Mouse (Mus musculus) stomach, embryonic 14.5 days (tissue): ENCODE data around the gene Litaf. TPM values are rescaled to one million over a fixed set of nuclear protein-coding genes. Genes with fewer than 3 reads are reported as not detected.

Experiments used
- ATAC-seq: fragments of 200-750 bp; cut with Nextera tagmentation; 2 replicates; pipeline ENCODE4 v1.8.0; 2017; ENCODE audit warnings: low read depth, moderate TSS enrichment; ENCODE audit not compliant: insufficient number of reproducible peaks, insufficient read depth, low FRiP score
- H3K27ac ChIP-seq: fragments of 300-500 bp; sonication (generic); 2 replicates; pipeline ENCODE4 v1.5.1; 2014; ENCODE audit warnings: mild to moderate bottlenecking, low read length, moderate library complexity, mixed read lengths
- H3K27me3 ChIP-seq: fragments of 300-500 bp; sonication (generic); 2 replicates; pipeline ENCODE4 v1.6.1; 2014; ENCODE audit warnings: low read length, control low read depth, mixed read lengths; ENCODE audit not compliant: control insufficient read depth, insufficient read depth
- H3K36me3 ChIP-seq: fragments of 300-500 bp; sonication (generic); 2 replicates; pipeline ENCODE4 v1.6.1; 2014; ENCODE audit warnings: mild to moderate bottlenecking, control low read depth, low read length, moderate library complexity, mixed read lengths; ENCODE audit not compliant: control insufficient read depth, insufficient read depth
- H3K4me1 ChIP-seq: fragments of 300-500 bp; sonication (generic); 2 replicates; pipeline ENCODE4 v1.6.1; 2014; ENCODE audit warnings: low read length, control low read depth, mixed read lengths; ENCODE audit not compliant: control insufficient read depth, insufficient read depth
- H3K4me2 ChIP-seq: fragments of 300-500 bp; sonication (generic); replicated peaks from 2 replicates; pipeline ENCODE4 v1.6.1; 2014; ENCODE audit warnings: low read depth, low read length, control low read depth
- H3K4me3 ChIP-seq: fragments of 300-500 bp; sonication (generic); 2 replicates; pipeline ENCODE4 v1.5.1; 2014; ENCODE audit warnings: low read depth, low read length, control low read depth
- H3K9ac ChIP-seq: fragments of 300-500 bp; sonication (generic); replicated peaks from 2 replicates; pipeline ENCODE4 v1.6.1; 2014; ENCODE audit warnings: low read depth, mild to moderate bottlenecking, control low read depth, low read length, moderate library complexity, mixed read lengths
- H3K9me3 ChIP-seq: fragments of 300-500 bp; sonication (generic); 2 replicates; pipeline ENCODE4 v1.6.1; 2016; ENCODE audit warnings: low read depth, low read length, control low read depth; ENCODE audit not compliant: control insufficient read depth
- WGBS: fragments of 180-500 bp; shearing (Covaris S2); extraction: QIAGEN DNeasy Blood & Tissue Kit; methylation state at CpG from one replicate; pipeline ENCODE4 v1.1.7; 2014; 5-methylcytosine and 5-hydroxymethylcytosine counted together
- polyA plus RNA-seq: library from polyadenylated mRNA; unstranded; fragments of >200 nt; fragmentation: Nextera tagmentation; extraction: Ambion mirVana; gene quantifications from 2 replicates; pipeline ENCODE4 v1.2.1, GENCODE M21; 2014

The Litaf gene
- polyA plus RNA-seq, 1 experiment from 2014 or later = 107 TPM

DNA sequence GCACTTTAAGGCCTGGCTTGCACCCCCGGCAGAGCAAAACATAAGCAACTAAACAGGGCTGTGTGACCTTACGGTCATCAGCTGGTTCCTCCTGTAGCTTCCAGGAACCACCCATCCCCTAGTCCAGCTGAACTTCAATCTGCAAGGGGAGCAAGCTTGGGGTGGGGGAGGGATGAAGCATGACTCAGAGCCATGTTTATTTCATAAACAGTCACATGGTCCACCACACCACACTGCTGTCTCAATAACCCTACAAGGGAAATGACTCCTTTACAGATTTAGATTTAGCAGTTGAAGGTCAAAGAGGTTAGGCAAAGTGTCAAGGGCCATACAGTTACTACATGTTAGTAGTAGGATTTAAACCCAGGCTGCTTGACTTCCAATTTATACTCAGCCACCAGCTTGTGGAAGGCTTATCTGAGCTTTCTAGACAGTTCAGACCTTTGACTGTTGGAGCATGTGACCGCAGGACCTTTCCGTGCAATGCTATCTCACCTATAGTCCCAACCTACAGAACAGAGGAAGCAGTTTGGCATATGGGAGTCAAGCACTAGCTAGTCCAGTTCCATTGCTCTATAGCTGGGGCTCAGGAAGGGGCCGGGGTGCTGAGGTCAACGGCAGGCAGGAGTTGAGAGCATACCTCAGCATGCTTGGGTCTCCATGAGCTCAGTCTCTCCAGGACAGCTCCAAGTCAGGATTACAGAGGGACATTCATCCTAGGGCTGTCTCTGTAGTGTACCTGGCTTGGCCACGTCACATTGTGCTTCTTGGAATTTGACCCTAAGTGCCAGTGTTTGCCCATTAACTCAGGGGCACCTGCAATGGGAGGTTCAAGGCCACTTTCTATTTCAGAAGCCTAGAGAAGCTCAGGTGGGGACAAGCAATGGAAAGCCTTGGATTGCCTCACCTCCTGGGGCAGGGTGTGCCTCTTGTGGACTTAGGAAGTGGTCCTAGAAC, 64.0 kb downstream of the Litaf start:
- no peaks in the 10 kb centered on the region for H3K27me3 ChIP-seq
- H3K9me3 ChIP-seq = no peaks in the 10 kb centered on the region
- no peak for ATAC-seq
- no peaks in the 10 kb centered on the region for H3K36me3 ChIP-seq
- 0 out of 2 replicates have a peak, but pooled peaks cover 2% of the 10 kb centered on the region for H3K4me1 ChIP-seq
- H3K9ac ChIP-seq = no peak overlapping the region
- H3K4me2 ChIP-seq = no peak overlapping the region
- no peak overlapping the region for H3K27ac ChIP-seq
- 80% methylated on average over 7 of the region's 7 CpGs for WGBS
- H3K4me3 ChIP-seq = no peak overlapping the region

DNA sequence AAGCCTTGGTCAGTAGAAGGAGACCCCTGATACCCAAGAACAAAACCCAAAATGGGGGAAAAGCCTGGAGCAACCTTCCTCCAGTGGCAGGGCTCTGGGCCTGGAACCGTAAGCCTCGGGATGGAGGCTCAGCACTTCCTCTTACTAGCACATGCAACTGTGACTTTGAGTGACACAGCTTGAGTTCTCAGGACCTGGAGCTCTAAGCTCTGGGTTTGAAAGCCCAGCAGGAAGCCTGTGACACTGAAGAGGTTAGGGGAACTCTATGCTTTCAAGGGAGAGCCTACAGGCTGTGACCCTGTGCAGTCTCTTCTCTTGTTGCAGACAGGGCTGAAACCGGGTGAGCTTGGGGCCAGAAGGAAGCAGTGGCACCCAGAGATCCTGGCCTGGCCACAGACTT, 66.1 kb downstream of the Litaf start:
- Histone ChIP-seq H3K9ac (no peak overlapping the region), H3K4me1 (no peaks in the 10 kb centered on the region), H3K27ac (no peak overlapping the region), H3K4me2 (no peak overlapping the region), H3K9me3 (no peaks in the 10 kb centered on the region), H3K36me3 (no peaks in the 10 kb centered on the region), H3K27me3 (no peaks in the 10 kb centered on the region), H3K4me3 (no peak overlapping the region)
- no peak for ATAC-seq
- 46% methylated on average over 3 of the region's 3 CpGs for WGBS

DNA sequence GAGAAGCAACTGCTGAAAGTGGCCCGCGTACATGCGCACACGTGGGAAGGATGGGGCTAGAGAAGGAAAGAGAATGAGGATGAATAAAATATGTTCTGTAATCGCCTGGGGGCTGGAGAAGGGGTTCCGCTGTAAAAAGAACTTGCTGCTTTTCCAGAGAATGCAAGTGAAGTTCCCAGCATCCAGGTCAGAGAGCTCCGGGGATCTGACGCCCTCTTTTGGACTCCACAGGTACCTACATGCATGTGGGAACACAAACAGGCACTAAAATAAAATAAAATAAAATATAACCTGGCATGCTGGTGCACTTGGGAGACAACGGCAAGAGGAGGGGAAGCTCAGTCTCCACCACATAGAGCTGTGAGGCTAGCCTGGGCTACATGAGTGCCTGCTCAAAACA, 67.7 kb downstream of the Litaf start:
- Histone ChIP-seq H3K9me3 (no peaks in the 10 kb centered on the region), H3K27me3 (no peaks in the 10 kb centered on the region), H3K9ac (no peak overlapping the region), H3K36me3 (no peaks in the 10 kb centered on the region), H3K4me3 (no peak overlapping the region), H3K4me1 (no peaks in the 10 kb centered on the region), H3K4me2 (no peak overlapping the region), H3K27ac (no peak overlapping the region)
- ATAC-seq = no peak
- 79% methylated on average over 9 of the region's 9 CpGs for WGBS

DNA sequence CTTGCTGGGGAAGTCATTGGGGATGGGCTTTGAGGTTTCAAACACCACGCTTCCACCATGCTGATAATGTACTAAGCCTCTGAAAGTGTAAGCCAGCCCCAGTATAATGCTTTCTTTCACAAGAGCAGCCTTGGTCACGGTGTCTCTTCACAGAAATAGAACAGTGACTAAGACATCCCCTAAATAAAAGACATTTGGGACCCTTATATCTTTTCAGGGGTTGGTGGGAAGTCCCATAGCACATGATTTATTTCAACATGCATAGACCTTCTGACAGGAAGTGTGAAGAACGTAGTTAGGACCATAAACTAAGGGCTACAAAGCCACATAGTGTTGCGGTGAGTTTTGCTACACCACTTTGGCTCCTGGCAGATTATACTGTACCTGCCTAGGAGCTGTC, 69.4 kb downstream of the Litaf start:
- H3K9ac ChIP-seq = no peak overlapping the region
- no peaks in the 10 kb centered on the region for H3K36me3 ChIP-seq
- no peak for ATAC-seq
- no peaks in the 10 kb centered on the region for H3K27me3 ChIP-seq
- H3K9me3 ChIP-seq = no peaks in the 10 kb centered on the region
- WGBS = 81% methylated on average over 4 of the region's 4 CpGs
- no peak overlapping the region for H3K4me2 ChIP-seq
- no peak overlapping the region for H3K27ac ChIP-seq
- peaks cover 4% of the 10 kb centered on the region; the same call in 1 of the 2 replicates for H3K4me1 ChIP-seq
- H3K4me3 ChIP-seq = no peak overlapping the region

DNA sequence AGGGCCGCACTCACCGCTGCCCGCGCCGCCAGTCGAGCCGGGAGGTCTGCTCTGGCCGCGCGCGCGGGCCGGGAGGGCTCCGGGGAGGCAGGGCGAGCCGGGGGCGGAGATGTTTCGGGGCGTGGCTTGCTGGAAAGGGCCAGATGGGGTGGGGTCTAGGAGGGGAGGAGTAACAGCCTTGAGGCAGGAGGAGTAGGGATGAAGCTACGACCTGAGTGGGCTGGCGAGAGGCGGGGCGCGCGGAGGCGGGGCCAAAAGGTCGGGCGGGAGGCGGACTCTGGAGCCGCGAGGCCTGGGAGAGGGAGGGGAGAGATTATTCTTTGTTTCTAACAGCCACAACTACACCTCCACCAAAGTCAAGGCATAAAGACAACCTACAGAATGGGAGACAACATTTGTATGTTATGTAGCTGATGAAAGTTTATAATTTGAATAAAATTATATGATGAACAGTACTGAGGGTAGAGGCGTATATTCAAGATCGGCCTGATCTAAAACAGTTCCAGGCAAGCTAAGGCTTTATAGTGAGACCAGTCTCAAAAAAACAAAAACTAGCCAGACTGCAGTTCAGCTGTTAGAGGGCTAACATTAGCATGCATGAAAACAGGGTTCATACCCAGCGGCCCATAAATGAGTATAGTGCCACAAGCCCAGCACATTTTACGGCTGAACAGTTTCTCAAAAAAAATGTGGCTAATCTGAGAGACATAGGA, 72.8 kb downstream of the Litaf start:
- H3K9ac ChIP-seq = peak overlapping the region; percentile 78
- H3K4me2 ChIP-seq = peak overlapping the region; percentile 49
- ATAC-seq = peak; percentile 96
- H3K9me3 ChIP-seq = peaks cover 4% of the 10 kb centered on the region; the same call in 1 of the 2 replicates
- WGBS = 8% methylated on average over 35 of the region's 35 CpGs
- H3K4me3 ChIP-seq = peak overlapping the region; percentile 84
- peaks cover 6% of the 10 kb centered on the region; the same call in 1 of the 2 replicates for H3K36me3 ChIP-seq
- H3K27ac ChIP-seq = peak overlapping the region; percentile 89
- H3K4me1 ChIP-seq = peaks cover 8% of the 10 kb centered on the region; the same call in 1 of the 2 replicates
- no peaks in the 10 kb centered on the region for H3K27me3 ChIP-seq

DNA sequence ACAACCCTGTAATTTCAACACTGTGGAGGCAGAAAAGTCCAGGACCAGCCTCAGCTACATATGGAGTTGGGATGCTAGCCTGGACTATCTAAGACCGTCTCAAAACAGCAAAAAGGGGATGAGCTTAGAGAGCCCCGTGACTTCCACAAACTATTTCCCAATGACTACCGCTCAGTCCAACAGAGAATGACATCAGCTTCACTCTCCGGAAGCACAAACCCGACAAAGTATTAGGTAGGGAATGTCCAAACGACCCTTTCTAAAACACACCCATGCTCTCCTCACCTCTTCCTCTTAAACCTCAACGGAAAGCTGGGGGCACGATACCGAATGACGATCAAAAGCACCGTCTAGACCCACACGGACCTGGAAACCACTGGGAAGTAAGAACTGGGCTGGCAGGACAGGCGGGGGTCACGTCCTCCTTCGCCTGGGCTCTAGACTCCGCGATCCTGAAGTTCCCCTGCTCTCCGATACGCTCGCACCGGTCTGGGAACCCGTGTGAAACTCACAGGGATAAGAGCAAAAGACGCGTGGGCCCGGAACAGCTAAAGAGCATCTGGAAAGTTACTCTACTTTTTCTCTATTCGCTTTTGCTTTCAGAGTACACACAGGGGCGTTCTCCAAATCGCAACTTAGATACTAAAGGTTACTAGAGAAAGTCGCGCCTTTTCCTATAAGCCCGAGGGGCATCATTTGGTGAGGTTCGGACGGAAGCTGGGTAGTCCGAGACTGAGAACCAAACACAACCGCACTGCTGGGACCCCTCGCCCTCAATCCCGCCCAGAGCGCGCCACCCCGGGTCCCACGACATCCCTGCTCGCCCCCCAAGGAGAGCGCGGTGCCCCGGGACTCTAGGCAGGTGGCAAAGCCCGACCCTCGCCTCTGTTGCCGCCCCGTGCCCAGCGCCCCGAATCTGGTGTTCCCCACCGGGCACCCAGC, 73.6 kb downstream of the Litaf start:
- peak overlapping the region; percentile 89 for H3K27ac ChIP-seq
- H3K36me3 ChIP-seq = peaks cover 6% of the 10 kb centered on the region; the same call in 1 of the 2 replicates
- H3K4me2 ChIP-seq = peak overlapping the region; percentile 49
- H3K9me3 ChIP-seq = peaks cover 4% of the 10 kb centered on the region; the same call in 1 of the 2 replicates
- under 1% methylated on average over 52 of the region's 52 CpGs for WGBS
- peaks cover 8% of the 10 kb centered on the region; the same call in 1 of the 2 replicates for H3K4me1 ChIP-seq
- peak overlapping the region; percentile 78 for H3K9ac ChIP-seq
- H3K27me3 ChIP-seq = no peaks in the 10 kb centered on the region
- peak; percentile 59 for ATAC-seq
- peak overlapping the region; percentile 84 for H3K4me3 ChIP-seq

DNA sequence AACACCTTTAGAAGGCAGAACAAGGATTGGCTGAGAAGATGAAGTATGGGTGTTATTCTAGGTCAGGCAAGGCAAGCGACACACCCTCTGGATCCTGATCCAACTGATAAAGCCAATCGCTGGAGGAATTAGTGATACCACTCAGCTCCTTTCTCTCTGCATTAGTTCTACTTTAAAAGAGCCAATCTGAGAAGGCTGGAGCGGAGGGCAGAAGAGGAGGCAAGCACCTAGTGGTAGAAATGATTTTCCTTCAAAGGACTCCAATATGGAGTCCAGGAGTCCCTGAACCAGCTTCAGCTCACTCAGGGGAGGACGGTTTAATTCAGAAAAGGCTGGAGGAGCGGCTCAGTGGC, 74.2 kb downstream of the Litaf start:
- peak overlapping the region; percentile 78; the same call in 1 of the 2 replicates for H3K9ac ChIP-seq
- ATAC-seq = no peak
- H3K9me3 ChIP-seq = peaks cover 4% of the 10 kb centered on the region; the same call in 1 of the 2 replicates
- H3K27ac ChIP-seq = peak overlapping the region; percentile 18; the same call in 1 of the 2 replicates
- peak overlapping the region; percentile 49 for H3K4me2 ChIP-seq
- 48% methylated on average over 5 of the region's 5 CpGs for WGBS
- peaks cover 8% of the 10 kb centered on the region; the same call in 1 of the 2 replicates for H3K4me1 ChIP-seq
- H3K4me3 ChIP-seq = peak overlapping the region; percentile 84
- H3K27me3 ChIP-seq = no peaks in the 10 kb centered on the region
- H3K36me3 ChIP-seq = peaks cover 6% of the 10 kb centered on the region; the same call in 1 of the 2 replicates
